Mouse (Mus musculus) MEL (cell line): ENCODE results near the gene Hadha. TPM values are rescaled to one million over a fixed set of nuclear protein-coding genes. Genes with fewer than 3 reads are reported as not detected.

ENCODE experiments used
- DNase-seq: peaks from one replicate; pipeline ENCODE4 v3.0.0; 2011; ENCODE audit warnings: low read depth, low spot score
- H3K27ac ChIP-seq: 2 replicates; pipeline ENCODE4 v1.5.1; 2012; ENCODE audit warnings: low read depth, mild to moderate bottlenecking, control low read depth, low read length, moderate library complexity; ENCODE audit not compliant: control insufficient read depth
- H3K27me3 ChIP-seq, 2 experiments: fragments of 150-350 bp in 1 of 2; sonication (generic) in 1 of 2; 2 replicates each; pipeline ENCODE4 v1.6.1; 2012; ENCODE audit warnings: low read length in 2 of 2, mild to moderate bottlenecking in 2 of 2, improper control_type of control experiment in 1 of 2, moderate library complexity in 1 of 2; ENCODE audit not compliant: insufficient read depth in 2 of 2, control insufficient read depth in 1 of 2
- H3K36me3 ChIP-seq, 2 experiments: 2 replicates each; pipeline ENCODE4 v1.6.1; 2012 to 2014; ENCODE audit warnings: low read length in 2 of 2, improper control_type of control experiment in 1 of 2, inconsistent platforms in 1 of 2, mild to moderate bottlenecking in 1 of 2; ENCODE audit not compliant: insufficient read depth in 2 of 2, control insufficient read depth in 1 of 2
- H3K4me1 ChIP-seq, 2 experiments: fragments of 150-350 bp in 1 of 2; sonication (generic) in 1 of 2; 2 replicates each; pipeline ENCODE4 v1.6.1; 2012; ENCODE audit warnings: low read length in 2 of 2, improper control_type of control experiment in 1 of 2, mild to moderate bottlenecking in 1 of 2; ENCODE audit not compliant: insufficient read depth in 2 of 2, control insufficient read depth in 1 of 2
- H3K4me3 ChIP-seq, 2 experiments: fragments of 150-350 bp in 1 of 2; sonication (generic) in 1 of 2; 2 replicates each; pipeline ENCODE4 v1.5.1; 2012; ENCODE audit warnings: low read depth in 2 of 2, low read length in 2 of 2, mild to moderate bottlenecking in 2 of 2, moderate library complexity in 2 of 2, control low read depth in 1 of 2, improper control_type of control experiment in 1 of 2; ENCODE audit not compliant: control insufficient read depth in 1 of 2, insufficient read depth in 1 of 2
- H3K79me2 ChIP-seq: 2 replicates; pipeline ENCODE4 v1.6.1; 2012; ENCODE audit warnings: mild to moderate bottlenecking, low read length, moderate library complexity; ENCODE audit not compliant: control insufficient read depth, poor library complexity, insufficient read depth
- H3K9ac ChIP-seq: 2 replicates; pipeline ENCODE4 v1.6.1; 2012; ENCODE audit warnings: low read depth, mild to moderate bottlenecking, control low read depth, low read length, moderate library complexity; ENCODE audit not compliant: control insufficient read depth, poor library complexity, severe bottlenecking
- H3K9me3 ChIP-seq: fragments of 150-350 bp; sonication (generic); replicated peaks from 2 replicates; pipeline ENCODE4 v1.6.1; 2012; ENCODE audit warnings: mild to moderate bottlenecking, low read length, improper control_type of control experiment, moderate library complexity; ENCODE audit not compliant: insufficient read depth
- BHLHE40 ChIP-seq: IDR thresholded peaks from 2 replicates; pipeline ENCODE4 v1.6.1; 2012; ENCODE audit warnings: low read depth, mild to moderate bottlenecking, inconsistent platforms, low read length, improper control_type of control experiment, borderline replicate concordance
- E2F4 ChIP-seq: IDR thresholded peaks from 2 replicates; pipeline ENCODE4 v1.6.1; 2011; ENCODE audit warnings: low read depth, low read length, improper control_type of control experiment, borderline replicate concordance
- ELF1 ChIP-seq: IDR thresholded peaks from 2 replicates; pipeline ENCODE4 v1.6.1; 2014; ENCODE audit warnings: low read depth, mild to moderate bottlenecking, inconsistent platforms, low read length, improper control_type of control experiment, moderate library complexity
- ETS1 ChIP-seq: IDR thresholded peaks from 2 replicates; pipeline ENCODE4 v1.6.1; 2012; ENCODE audit warnings: low read depth, mild to moderate bottlenecking, inconsistent platforms, low read length, improper control_type of control experiment, moderate library complexity
- HCFC1 ChIP-seq: IDR thresholded peaks from 2 replicates; pipeline ENCODE4 v1.6.1; 2012; ENCODE audit warnings: low read depth, mild to moderate bottlenecking, inconsistent platforms, low read length, improper control_type of control experiment, moderate library complexity
- JUND ChIP-seq: IDR thresholded peaks from 2 replicates; pipeline ENCODE4 v1.6.1; 2011; ENCODE audit warnings: low read depth, mild to moderate bottlenecking, improper control_type of control experiment, low read length
- KAT2A ChIP-seq: conservative IDR thresholded peaks from 2 replicates; pipeline ENCODE4 v1.6.1; 2012; ENCODE audit warnings: low read depth, low read length, improper control_type of control experiment, inconsistent platforms
- MAFK ChIP-seq: IDR thresholded peaks from 2 replicates; pipeline ENCODE4 v1.6.1; 2011; ENCODE audit warnings: low read depth, mild to moderate bottlenecking, low read length, improper control_type of control experiment, borderline replicate concordance
- MXI1 ChIP-seq: IDR thresholded peaks from 2 replicates; pipeline ENCODE4 v1.6.1; 2011; ENCODE audit warnings: mild to moderate bottlenecking, low read depth, low read length, improper control_type of control experiment
- MYB ChIP-seq: IDR thresholded peaks from 2 replicates; pipeline ENCODE4 v1.6.1; 2011; ENCODE audit warnings: mild to moderate bottlenecking, low read depth, low read length, improper control_type of control experiment
- MYC ChIP-seq: IDR thresholded peaks from 2 replicates; pipeline ENCODE4 v1.6.1; 2011; ENCODE audit warnings: low read depth, mild to moderate bottlenecking, low read length, improper control_type of control experiment, moderate library complexity
- RAD21 ChIP-seq: IDR thresholded peaks from 2 replicates; pipeline ENCODE4 v1.6.1; 2011; ENCODE audit warnings: mild to moderate bottlenecking, low read depth, low read length, improper control_type of control experiment
- SIN3A ChIP-seq: IDR thresholded peaks from 2 replicates; pipeline ENCODE4 v1.6.1; 2012; ENCODE audit warnings: low read length, improper control_type of control experiment, inconsistent platforms
- TAL1 ChIP-seq: IDR thresholded peaks from 2 replicates; pipeline ENCODE4 v1.6.1; 2012; ENCODE audit warnings: mild to moderate bottlenecking, inconsistent platforms, low read length, moderate library complexity, mixed read lengths
- TCF12 ChIP-seq: IDR thresholded peaks from 2 replicates; pipeline ENCODE4 v1.6.1; 2014; ENCODE audit warnings: low read depth, mild to moderate bottlenecking, inconsistent platforms, low read length, improper control_type of control experiment, moderate library complexity
- UBTF ChIP-seq: IDR thresholded peaks from 2 replicates; pipeline ENCODE4 v1.6.1; 2012; ENCODE audit warnings: low read depth, mild to moderate bottlenecking, inconsistent platforms, low read length, improper control_type of control experiment, moderate library complexity, borderline replicate concordance; ENCODE audit not compliant: insufficient read depth
- ZMIZ1 ChIP-seq: IDR thresholded peaks from 2 replicates; pipeline ENCODE4 v1.6.1; 2012; ENCODE audit warnings: low read depth, mild to moderate bottlenecking, inconsistent platforms, low read length, improper control_type of control experiment, moderate library complexity
- ZNF384 ChIP-seq: IDR thresholded peaks from 2 replicates; pipeline ENCODE4 v1.6.1; 2012; ENCODE audit warnings: low read depth, mild to moderate bottlenecking, inconsistent platforms, low read length, improper control_type of control experiment
- polyA plus RNA-seq, 2 experiments: library from polyadenylated mRNA; stranded (reverse) in 1 of 2; unstranded in 1 of 2; fragments of >175 nt in 1 of 2; fragments of >200 nt in 1 of 2; gene quantifications; 2 replicates each; pipeline versions ENCODE4 v1.2.1 to v1.2.4; 2012; ENCODE audit warnings: low replicate concordance in 2 of 2, low read depth in 1 of 2; ENCODE audit not compliant: insufficient read length in 2 of 2, insufficient read depth in 1 of 2, missing spikeins in 1 of 2
- total RNA-seq: library from RNA; depleted of rRNA; stranded (reverse); fragments of 300-350 nt; gene quantifications from 2 replicates; pipeline ENCODE4 v1.2.3, GENCODE M21; 2012

The Hadha gene
- total and polyA plus RNA-seq, 3 experiments = 107 to 271 (median 120) TPM

DNA sequence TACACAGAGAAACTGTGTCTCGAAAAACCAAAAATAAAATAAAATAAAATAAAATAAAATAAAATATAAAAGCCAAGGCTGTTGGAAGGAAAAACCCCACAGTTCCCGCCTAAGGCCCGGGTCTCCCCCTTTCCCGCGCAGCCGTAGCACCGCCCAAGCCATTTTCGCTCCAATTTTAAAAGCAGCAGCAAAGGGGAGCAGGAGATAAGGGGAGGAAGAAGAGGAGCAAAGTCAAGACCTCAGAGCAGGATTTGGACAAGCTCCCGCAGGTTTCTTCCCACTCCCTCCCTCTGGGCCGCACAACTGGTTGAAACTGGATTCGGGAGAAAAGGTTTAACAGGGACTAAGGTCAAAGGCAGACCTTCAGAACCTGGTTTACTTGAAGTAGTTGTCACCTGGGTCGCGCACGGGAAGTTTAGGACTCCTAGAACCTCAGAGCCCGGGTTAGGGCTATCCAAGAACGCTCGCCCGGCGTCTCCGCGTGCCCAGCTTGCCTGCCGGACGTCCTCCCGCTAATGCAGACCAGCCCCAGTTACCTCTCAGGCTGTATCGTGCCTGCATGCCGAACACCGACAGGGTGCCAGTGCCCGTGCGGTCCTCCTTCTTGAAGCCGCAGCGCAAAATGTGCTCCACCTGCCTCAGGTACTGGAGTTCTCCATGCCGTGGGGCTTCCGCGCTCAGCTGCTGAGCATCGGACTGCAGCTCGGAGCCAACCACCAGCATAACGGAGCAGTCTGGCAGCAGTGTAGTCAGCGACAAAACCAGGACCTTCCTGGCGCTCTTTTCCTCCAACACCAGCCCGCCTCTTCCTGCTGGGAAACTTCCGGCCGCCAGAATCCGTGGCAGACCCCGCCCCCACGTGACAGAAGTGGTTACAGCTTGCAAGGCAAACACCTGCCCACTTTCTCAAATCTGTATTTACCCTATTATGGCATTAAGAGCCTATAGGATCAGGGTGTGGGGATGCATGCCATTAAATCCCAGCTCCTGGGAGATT is 81.8 kb downstream of the Hadha start, which contains the start of gene Tyms (continued):
- TF ChIP-seq UBTF (no peak), KAT2A (0 out of 2 replicates have a peak, but pooled peaks have one; percentile 9), E2F4 (peak; percentile 99), RAD21 (no peak), MYB (no peak), SIN3A (peak; percentile 84), MXI1 (peak; percentile 90), MYC (peak; percentile 64; the same call in 1 of the 2 replicates), ZNF384 (no peak), TAL1 (no peak), HCFC1 (peak; percentile 80), ZMIZ1 (peak; percentile 91)

DNA sequence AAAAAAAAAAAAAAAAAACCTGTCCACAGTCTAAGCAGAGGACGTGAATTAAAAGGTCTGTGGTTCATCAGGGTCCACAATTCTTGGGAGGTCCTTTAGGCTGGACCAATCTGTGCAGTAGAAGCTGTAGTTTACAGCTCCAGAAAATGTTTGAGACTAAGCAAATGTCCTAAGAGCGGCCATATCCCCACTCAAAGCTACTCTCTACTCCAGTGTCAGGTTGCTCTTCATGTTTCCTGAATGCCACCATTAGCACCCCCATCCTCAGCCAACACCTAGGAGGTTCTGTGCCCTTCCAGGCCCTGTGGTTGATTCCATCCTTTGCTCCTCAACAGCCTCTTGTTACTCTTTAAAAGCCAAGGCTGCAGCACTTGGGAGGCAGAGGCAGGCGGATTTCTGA is 82.6 kb downstream of the Hadha start:
- no peaks in the 10 kb centered on the region for H3K9me3 ChIP-seq
- DNase-seq = peak; percentile 50
- H3K4me1 ChIP-seq = peaks cover 0 to 14% of the 10 kb centered on the region in 2 experiments; a peak in 3 of 4 replicates
- peak overlapping the region; percentile 75 for H3K9ac ChIP-seq
- peaks cover 4 to 24% of the 10 kb centered on the region in 2 experiments for H3K36me3 ChIP-seq
- peaks cover 21% of the 10 kb centered on the region for H3K79me2 ChIP-seq
- H3K4me3 ChIP-seq = peak overlapping the region; percentile 61 to 79
- H3K27ac ChIP-seq = peak overlapping the region; percentile 44
- no peak for TF ChIP-seq TAL1
- no peak for TF ChIP-seq ETS1
- H3K27me3 ChIP-seq = no peaks in the 10 kb centered on the region

- Histone ChIP-seq H3K27ac (no peak overlapping the region), H3K4me3 (peak overlapping the region in 1 of 2 experiments; percentile 79; a peak in 3 of 4 replicates), H3K36me3 (peaks cover 7 to 25% of the 10 kb centered on the region in 2 experiments), H3K9me3 (no peaks in the 10 kb centered on the region), H3K4me1 (peaks cover 0 to 14% of the 10 kb centered on the region in 2 experiments; a peak in 3 of 4 replicates), H3K79me2 (peaks cover 21% of the 10 kb centered on the region), H3K9ac (peak overlapping the region; percentile 75), H3K27me3 (no peaks in the 10 kb centered on the region)
- TF ChIP-seq BHLHE40 = no peak
- no peak for TF ChIP-seq HCFC1
- no peak for TF ChIP-seq JUND
- no peak for TF ChIP-seq TCF12
- TF ChIP-seq MYB = no peak
- TF ChIP-seq ELF1 = no peak
- TF ChIP-seq MAFK = no peak
- no peak for DNase-seq
These were observed 83.3 kb downstream of the Hadha start for GRCm38 (mm10) chr5:30071677-30072076.
